Mouse (Mus musculus): Measurements from ENCODE around the gene Tubb4a.
"Not testable (repeated sequence)": the region's sequence is repeated elsewhere in the genome, so short reads cannot be mapped to it uniquely, and the experiment has no call there.

Tubb4a gene

DNA sequence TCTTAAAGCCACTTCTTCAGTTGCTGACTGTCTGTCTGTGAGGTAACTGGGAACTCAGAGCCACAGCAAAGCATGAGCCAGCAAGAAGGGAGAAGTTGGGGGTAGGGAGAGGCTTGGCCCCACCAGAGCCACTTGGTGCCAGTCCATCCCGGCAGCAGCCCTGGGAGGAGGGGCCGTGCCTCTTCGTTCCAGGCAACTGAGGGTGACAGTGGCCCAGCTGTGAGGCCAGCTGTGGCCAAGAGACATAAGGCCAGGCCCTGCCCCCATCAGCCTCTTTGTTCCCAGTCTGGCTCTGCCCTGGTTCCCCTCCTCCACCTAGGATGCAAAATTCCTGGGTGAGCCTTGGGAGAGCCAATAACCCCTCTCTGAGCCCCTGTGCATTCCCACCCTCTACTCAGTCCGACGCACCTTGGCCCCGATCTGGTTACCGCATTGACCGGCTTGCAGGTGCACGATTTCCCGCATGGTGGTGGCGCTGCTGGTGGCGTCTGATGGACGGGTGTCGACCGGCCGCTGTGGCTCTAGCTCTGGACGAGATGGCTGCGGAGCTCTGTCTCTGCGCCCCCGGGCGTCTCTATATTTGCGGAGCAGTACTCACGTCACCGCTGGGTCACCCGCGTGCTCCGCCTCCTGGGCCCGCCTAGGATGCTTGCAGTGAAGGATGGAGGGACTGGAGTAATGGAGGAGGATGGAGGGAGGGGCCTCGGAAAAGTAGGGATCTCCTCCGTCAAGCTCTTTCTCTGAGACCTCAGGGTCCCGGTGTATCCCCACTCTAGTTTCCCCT, at the start of gene Tubb4a:
Tubb4a (minus strand) TSS at position 734 of the 784 bp plus-strand sequence.
- DNase-seq = peak; percentile 91

DNA sequence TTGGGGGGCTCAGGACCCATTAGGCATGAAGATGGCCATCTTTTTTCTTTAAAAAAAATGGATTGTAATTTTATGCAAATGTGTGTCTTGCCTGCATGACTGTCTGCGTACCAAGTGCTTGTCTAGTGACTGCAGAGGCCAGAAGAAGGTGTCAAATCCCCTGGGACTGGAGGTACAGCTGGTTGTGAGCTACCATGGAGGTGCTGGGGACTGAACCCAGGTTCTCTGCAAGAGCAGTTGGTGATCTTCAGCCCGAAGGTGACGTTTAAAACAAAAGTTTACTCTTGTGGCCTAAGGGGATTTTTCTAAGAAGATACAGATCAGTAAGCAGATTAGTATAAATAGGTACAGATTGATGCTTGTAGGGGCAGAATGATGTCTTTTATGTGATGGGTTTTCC, 48.1 kb upstream of the Tubb4a start:
- no peak for DNase-seq

DNA sequence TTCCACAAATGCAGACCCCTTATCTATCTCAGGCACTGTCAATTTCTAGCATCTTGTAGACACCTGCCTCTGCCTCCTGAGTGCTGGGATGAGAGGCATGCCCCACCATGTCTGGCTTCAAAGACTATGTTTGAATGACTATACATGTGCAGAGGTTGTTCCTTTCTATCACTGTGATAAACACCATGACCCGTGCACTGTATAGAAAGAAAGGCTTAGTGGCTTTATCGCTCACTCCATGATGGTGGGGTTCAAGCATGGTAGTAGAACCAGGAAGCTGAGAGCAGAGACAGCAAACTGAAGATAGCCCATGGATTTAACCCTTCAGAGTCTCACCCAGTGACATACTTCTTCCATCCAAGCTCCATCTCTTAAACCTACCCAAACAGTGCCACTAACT, 47.1 kb upstream of the Tubb4a start:
- no peak for DNase-seq

DNA sequence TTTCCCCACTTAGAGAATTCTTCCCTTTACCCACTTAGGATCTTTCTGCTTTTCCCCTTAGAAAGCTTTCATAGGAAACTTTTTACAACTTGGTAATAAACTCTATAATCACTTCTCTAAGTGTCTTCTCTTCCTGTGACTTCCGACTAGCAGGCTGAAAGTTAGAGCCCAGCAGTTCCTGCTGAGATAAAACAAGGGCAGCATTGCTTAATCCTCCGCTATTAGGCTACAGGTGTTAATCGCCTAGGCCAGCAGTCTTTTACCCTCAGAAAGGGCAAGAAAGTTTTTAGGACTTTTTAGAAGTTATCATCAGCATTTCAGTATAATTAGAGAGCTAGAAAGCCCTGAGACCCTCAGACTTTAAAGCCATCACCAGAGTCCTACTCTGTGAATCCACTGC, 46.4 kb upstream of the Tubb4a start:
- DNase-seq = not testable (repeated sequence)

DNA sequence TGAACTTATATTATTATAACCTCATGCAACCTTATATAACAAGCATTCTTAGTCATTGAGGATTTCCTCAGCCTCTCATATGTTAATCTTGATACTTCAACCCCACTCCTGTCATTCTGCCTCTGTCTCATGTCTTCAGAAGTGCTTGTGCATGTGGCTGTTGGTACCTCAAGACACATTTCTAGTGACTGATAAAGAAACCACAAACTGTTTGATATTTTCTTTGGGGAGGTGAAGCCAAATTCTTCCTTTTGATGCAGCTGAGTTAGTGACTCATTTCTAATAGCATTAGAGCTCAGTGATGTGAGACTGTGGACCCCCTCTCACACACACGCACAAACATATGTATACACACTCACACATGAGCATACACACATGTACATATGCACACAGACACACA, 44.2 kb upstream of the Tubb4a start:
- no peak for DNase-seq

DNA sequence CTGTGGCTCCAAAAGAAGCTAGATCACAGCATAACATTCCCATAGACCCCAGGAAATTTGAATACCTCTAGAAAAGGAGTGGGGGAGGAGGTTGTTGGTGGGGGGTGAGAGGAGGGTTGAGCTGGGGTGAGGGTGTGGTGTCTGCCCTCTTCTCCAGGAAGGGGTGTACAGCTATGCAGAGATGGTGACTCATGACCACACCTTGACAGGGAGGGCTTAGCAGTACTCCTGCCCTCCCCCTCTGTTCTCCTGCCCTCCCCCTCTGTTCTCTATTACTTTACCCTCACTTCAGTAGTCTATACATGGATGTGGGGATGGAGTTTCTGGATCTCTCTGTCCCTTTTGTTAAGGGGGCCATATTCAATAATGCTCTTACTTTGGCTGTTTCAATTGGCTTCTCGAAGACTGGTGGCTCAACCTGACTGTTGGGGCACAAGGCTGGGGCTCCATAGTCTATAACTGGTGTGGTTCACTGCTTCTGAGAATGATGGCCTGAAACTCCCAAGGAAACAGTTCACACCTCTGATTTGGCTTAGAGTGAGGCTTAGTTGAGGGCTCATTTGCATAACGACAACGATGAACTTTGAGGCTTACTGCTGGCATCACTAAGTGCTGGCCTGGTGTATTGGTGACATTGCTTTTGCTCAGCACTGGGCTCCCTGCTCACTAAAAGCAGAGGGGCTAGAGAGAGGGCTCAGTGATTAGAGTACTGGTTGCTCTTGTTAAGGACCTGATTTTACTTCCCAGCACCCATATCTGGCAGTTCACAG, 38.5 kb upstream of the Tubb4a start:
- no peak for DNase-seq

DNA sequence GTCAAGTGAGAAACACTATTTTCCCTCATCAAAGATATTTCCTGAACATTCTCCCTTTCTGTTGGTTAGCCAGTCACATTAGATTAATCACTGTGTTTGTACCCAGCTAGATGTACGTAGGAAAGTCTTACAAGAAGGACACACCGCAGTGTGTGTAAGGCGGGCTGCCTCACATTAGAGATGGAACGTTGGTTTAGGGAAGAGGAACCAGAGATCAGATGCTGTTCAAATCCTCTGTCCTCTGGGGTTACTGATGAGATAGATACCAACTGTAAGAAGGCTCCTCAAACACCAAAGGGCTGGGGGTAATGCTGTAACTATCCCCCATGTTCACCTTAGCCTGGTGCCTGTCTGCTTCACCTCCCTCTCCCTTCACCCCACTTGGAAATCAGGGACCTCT, 37.2 kb upstream of the Tubb4a start:
- no peak for DNase-seq

DNA sequence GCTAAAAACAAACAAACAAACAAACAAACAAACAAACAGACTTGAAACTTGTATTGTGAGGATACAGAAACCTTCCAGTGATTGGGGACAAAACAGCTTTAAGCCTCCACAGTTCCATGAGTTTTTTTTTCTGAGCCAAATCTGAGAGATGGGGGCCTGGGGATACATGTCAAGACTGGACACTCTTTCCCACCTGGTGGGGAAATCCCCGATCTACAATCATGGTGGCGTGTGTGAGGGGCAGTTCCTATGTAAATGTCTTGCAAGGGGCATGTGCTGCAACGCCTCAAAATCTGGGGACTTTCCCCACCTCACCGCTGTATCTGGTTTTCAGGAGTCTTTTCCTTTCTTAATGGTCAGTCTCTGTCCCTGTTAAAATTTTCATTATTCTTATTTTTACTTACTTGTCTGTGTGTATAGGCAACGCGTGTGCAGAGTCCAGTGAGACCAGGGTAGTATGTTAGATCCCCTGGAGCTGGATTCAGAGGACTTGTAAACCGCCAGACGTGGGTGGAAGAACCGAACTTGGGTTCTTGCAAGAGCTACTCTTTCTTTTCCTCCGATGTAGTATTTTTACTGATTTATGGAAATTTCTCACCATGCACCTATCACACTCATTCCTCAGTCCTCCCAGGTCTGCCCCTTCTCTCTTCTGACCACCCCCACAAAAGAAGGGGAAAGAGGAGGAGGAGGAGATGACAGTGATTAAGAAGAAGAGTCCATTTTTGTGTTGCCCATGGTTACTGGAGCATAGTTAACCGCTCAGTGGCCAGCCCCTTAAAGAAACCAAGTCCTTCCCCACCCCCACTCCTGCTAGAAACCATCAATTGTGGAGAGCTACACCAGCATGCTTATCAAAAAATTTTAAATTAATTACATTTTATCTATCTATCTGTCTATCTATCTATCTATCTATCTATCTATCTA, 35.9 kb upstream of the Tubb4a start:
- DNase-seq = no peak

DNA sequence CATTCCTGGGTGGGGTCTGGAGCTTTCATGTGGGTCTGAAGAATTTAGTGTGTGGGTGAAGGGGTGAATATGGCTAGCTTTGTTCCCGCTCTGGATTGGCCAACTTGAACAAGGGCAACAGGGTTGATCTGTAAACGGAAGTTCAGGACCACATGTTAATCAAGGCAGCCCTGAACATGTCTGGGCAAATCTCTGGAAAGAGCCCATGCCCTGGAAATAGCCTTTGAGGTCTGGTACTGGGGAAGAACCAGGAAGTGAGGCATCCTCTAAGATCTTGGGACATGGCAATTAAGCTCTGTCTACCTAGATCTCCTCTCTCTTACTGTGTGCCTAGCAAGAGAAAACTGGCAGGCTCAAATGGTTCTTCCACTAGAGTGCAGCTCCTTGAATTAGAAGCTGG, 34.3 kb upstream of the Tubb4a start:
- no peak for DNase-seq

DNA sequence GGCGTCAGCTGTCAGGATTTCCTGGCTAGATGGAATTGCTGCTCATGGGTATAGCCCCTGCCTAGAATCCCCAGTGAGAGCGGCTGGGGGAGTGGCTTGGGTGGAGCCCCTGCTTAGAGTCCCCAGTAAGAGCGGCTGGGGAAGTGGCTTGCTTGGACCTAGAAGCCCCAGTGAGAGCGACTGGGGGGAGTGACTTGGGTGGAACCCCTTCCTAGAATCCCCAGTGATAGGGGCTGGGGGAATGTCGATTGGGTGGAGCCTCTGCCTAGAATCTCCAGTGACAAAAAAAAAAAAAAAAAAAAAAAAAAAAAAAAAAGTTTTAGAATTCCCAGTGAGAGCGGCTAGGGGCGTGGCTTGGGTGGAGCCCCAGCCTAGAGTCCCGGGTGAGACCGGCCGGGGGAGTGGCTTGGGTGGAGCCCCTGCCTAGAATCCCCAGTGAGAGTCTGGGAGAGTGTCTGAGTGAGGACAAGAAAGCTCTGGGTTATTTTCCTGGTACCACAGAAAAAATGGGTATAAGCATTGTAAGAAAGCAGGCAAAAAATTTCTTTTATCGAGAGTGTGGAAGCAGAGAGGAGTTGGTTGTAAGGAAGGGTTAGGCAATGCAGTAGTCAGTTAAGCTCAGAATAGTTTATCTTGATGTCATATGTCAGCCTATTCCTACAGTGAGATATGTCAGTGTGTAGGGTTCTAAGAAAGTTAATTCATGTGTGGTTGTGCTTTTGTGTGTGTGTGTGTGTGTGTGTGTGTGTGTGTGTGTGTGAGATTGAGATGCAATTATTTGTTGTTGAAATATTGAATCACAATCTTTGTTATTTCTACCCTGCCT, 31.2 kb upstream of the Tubb4a start:
- no peak for DNase-seq

DNA sequence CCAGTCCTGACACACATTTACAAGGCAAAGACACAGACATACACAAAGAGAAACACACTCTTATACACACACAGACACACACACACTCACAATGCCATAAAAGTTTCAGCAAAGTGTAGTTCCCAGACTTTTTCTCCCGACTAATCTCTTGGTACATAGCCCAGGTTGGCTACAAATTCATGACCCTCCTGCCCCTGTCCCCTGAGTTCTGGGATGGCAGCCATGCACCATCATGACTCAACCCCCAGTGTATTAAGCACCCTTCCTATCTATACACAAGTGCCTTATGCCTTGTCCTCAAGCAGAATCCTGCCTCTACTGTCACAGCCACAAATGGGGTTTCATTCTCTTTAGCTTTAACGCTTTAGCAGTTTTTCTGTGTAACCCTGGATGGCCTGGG, 29.2 kb upstream of the Tubb4a start:
- no peak for DNase-seq

DNA sequence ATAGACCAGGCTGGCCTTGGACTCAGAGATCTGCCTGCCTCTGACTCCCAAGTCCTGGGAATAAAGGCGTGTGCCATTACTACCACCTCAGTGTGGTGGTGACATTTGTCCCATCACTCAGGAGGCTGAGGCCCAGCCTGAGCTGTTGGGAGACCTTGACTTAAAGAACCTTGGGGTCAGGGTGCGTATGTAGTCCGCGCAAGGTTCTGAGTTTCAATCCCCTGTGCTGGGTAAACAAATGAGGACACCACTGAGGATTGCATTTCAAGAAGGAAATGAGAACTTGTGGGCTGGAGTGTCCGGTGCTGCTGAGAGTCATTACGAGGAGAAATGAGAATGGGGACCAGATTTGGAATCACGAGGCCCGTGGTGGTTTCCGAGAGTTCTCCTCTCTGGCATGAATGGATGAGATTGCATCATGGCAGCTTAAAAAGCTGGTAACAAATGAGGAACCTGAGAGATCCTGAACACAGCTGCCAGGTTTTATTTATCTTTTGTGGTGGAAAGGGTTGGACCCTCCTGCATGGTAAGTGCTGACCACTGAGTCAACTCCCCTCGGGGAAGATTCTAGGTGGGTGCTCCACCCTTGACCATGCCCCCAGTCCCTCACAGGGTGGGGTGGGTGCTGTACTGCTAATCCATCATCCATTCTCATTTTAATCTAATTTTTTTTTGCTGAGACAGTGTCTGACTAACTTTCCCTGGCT, 25.3 kb upstream of the Tubb4a start:
- no peak for DNase-seq

DNA sequence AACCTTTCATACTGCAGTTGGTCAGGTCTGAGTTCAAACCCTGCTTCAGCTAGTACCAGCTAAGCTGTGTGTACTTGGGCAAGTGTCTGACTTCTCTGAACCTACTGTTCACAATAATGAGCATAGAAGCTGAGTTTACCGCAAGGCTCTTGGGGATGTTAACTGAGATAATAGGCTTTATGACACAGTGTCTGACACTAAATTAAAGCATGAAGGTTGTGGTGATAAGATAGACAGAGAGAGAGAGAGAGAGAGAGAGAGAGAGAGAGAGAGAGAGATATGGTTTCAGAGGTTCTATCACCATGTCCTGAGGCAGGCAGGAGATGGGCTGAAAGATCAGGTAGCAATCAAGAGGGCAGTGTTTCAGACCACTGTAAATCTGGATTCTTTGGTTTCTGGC, 22.4 kb upstream of the Tubb4a start:
- no peak for DNase-seq

DNA sequence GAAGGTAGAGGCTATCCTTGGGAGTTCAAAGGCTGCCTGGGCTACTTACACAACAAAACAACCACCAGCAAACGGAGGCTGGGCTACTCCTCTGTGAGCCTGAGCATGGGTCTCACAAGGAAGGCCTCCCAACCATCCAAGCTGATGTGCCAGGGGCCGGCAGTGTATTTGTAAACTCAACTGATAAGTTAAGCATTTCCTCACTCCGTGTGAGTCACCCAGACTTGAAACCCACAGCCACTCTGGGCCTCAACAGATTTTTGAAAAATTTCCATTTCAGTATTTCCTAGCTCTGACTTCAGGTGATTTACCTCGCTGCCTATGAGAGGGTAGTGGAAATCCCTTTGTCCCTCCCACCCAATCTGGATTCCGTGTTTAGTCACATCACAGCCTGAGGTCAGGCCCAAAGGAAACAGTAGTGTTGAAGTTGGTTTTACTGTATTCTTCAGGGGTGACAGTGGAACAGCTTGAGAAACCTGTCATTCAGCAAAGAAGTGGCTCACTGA, 21.1 kb upstream of the Tubb4a start:
- DNase-seq = no peak

DNA sequence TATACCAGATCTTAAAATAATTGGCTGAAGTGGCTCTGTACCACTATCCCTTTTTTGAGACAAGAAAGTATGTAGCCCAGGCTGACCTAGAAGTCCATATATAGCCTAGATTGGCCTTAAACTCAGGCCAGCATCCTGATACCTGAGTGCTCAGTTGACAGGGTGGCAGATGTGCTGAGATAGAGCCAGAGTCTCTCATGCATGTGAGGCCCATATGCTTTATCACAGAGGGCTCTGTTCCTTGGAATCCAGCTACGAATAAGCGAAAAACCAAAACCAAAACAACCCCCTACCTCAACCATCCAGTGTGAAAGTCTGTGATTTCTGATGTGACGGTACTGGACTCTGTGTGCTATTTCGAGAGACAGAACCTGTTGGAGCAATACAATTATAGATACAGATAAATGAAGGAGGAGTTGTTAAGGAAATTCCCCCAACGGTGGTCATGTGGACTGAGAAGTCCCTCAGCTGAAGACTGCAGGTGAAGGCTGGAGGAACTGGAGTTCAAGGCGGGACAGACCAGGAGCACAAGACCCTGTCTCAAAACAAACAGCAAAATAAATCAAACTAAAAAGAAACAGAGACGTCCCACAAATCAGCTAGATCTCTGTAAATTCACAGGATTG, 20.6 kb upstream of the Tubb4a start:
- DNase-seq = no peak

DNA sequence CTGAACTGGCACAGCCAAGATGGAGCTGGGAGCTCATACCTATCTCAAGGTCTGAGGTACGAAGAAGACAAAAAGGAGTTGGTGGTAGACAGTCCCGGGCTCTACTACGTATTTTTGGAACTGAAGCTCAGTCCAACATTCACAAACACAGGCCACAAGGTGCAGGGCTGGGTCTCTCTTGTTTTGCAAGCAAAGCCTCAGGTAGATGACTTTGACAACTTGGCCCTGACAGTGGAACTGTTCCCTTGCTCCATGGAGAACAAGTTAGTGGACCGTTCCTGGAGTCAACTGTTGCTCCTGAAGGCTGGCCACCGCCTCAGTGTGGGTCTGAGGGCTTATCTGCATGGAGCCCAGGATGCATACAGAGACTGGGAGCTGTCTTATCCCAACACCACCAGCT, 19.5 kb upstream of the Tubb4a start:
- DNase-seq = no peak

DNA sequence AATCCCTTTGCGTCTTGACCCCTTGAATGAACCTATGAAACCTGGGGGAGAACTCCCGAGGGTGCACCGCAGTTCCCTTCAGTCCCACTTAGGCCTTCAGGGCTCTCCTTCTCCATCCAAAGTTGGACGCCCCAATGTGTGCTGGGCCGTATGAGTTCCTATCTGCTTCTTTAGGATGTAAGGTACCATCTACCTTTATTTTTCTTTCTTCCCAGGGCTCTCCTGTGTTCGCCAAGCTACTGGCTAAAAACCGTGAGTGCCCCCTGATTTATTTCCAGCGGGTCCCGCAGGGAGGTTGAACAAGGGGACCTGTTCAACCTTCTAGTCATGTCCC, 18.4 kb upstream of the Tubb4a start:
- DNase-seq = no peak

DNA sequence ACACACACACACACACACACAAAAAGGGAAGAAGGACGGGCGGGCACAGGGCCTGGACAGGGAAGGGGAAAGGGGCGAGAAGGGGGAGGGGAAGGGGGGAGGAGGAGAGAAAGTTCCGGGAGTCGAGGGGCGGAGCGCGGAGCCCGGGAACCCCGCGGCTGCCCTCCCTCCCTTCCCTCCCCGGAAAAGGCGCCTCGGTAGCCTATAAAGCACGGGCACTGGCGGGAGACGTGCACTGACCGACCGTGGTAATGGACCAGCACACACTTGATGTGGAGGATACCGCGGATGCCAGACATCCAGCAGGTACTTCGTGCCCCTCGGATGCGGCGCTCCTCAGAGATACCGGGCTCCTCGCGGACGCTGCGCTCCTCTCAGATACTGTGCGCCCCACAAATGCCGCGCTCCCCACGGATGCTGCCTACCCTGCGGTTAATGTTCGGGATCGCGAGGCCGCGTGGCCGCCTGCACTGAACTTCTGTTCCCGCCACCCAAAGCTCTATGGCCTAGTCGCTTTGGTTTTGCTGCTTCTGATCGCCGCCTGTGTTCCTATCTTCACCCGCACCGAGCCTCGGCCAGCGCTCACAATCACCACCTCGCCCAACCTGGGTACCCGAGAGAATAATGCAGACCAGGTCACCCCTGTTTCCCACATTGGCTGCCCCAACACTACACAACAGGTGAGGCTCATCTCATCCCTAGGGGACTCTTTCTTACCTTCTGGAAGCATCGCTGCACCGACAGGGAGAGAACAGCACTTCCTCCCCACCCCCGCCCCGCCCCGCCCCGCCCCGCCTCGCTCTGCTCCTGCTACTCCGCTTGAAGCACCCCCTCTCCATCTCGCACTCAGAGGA, 17.8 kb upstream of the Tubb4a start, which contains the start of gene Tnfsf9:
Tnfsf9 (plus strand) TSS at position 145 of the 854 bp plus-strand sequence.
- DNase-seq = peak; percentile 39

DNA sequence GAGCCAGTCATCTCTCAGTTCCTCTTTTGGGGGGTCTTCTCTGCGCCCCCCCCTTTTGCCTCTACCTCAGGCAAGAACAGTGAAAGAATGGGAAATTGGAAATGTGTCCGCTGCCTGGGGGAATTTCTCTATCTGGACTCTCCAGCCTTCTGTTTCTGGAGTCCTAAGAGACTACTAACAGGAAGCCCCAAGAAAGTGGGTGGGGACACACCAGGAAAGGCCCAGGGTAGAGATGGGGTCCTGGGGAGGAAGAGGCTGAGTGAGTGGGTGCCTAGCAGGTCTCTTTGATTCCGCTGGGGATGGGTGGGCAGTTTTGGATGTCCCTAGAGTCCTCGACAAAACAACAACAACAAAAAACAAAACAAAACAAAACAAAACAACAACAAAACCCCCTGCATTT, 16.9 kb upstream of the Tubb4a start:
- DNase-seq = no peak

DNA sequence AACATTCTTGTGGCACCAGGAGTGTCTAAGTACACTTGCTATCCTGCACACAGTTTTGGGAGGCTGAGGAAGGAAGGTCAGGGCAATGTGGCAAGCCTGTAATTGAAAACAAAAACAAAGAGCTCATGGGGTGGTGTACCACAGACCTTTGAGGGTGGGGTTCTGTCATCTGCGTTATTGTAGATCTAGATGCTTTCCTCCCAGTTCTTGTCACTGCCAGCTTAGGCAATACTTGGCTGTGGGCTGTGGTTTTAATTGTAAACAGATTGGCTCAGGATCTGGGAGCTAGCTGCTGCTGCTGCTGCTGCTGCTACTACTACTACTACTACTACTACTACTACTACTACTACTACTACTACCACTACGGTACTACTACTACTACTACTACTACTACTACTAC, 14.7 kb upstream of the Tubb4a start:
- no peak for DNase-seq
